Mouse (Mus musculus): Measurements from ENCODE around the gene Arhgap22.

- TF ChIP-seq POLR2A (IDR thresholded peaks at IDR 0.05; ENCODE audit: insufficient read depth, low read depth, low read length) = no peak
- TF ChIP-seq CTCF (IDR thresholded peaks at IDR 0.05) = no peak
These were observed 36.6 kb downstream of the Arhgap22 start for GRCm38 (mm10) chr14:33250215-33250939.

Data from heart, adult 2 months (tissue).